Mouse (Mus musculus): ENCODE results near the gene Krt13.

Gene Krt13

DNA sequence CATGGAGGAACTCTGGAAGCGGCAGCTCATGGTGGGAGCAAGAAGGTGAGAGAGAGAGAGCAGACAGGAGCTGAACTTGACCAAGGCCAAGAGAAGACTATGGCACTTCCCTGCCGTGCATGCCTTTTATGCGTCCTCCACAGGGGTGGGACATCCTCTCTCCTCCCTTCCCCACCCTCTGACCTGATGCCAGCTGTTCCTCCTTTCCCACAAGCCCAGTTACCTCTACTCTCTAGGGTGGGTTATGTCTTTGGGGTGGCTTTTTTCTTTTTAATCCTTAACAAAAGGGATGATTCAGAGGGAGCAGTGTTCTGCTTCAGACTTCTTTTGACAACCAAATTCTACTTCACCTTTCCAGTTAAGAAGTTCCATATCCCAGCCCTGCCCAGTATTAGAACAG lies at the start of gene Krt13:
TSS of gene Krt13 (minus strand) at position 101 of the 400 bp plus-strand sequence.
- no peak for DNase-seq

DNA sequence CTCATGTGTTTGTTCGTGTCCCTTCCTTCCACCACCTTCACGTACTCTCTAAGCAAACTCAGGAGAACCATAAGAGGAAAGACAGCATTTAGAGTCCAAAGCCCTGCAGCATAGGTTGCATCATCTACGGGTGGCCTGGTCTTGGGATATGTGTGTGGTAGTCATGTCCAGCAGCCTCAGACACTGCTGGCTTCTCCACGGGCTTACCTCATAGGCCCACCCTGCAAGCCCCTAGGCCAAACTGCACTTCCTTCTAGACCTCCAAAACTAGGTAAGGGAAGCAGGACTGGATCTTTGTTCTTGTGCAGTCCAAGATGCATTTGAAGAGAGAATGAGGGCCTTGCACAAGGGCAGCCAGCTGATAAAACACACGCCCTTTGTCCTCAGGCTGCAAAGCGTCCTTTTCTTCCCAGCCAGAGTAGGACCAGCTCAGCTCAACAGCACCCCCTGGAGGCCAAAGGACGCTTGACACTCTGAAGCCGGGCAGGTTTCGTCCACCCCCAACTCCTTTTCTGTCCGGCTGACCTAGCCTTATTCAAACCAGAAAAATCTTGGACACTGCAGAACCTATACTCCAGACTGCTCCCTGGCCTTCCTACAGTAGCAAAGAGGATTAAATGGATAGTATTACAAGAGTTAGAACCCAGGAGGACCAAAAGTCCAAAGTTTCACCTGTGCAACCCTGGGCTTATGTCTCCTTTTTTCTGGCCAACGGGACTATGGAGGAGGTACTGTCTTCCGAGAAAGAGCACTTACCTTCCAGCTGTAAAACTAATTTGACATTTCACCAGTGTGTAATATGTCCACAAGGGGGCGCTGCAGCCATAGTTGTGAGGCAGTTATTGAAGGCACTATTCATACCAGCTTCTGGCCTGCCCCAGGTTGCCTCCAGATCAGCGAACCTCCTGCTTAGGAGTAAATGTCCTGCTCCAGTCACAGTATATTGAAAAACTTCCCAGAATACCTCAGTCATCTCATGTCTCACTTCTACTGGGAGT lies 47.7 kb upstream of the Krt13 start:
- peak; percentile 4 for DNase-seq

DNA sequence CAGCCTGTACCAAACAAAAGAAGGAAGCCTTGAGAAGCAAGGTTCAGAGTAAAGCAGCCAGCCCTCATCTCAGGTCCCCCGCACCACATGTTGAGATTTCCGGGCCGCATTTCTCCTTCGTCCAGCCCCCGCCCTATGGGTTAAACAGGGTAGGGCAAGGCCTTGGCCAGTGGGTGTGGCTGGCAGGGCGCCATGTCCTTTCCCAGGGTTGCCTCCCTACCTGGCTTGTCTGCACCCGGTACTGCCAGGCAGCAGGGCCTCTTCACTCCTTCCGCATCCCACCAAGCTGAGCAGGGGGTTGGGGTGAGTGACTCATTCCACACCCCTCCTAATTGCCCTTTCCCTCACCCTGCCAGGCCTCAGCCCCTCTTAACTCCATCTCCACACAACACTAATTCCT lies 46.7 kb upstream of the Krt13 start:
- DNase-seq = no peak

DNA sequence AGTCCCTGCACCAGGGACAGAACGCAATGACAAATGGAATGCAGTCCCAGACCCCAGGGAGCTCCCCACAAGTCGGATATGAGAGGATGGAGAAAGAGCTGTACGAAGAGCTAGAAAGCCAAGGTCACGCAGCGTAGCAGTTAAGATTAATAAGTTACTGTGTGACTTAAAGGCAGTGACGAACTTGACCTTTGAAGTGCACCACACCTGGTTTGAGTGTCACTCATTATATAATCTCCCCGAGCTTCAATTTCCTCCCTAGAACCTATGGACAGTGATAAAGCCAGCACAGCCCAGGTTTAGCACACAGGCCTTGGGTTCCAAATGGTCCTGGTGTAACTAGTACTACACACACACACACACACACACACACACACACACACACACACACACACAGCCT lies 43.0 kb upstream of the Krt13 start:
- DNase-seq = no peak

DNA sequence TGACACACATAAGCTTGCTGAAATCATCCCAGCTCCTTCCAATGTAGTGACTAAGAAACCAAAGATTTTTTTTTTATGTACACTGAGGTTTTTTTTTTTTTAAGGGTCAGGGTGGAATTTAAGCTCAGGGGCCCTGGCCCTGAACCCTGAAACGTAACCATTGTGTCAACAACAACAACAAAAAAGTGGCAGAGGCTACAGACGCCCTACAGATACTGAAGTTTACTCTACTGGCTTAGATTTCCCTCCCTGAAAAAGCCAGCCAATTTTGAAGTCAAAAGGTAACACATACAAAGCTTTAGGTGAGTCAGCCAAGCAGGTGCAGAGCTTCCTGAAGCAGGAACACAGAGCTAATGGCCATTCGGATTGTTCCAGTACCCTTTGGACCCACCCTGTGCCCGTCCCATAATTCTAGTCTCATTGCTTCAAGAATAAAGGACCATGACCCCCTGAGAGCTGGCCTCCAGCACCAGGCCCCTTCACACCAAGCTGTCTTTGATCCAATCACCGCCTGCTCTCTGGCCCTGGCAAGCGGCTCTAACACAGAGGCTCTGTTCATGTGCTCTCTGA lies 36.6 kb upstream of the Krt13 start:
- no peak for DNase-seq

DNA sequence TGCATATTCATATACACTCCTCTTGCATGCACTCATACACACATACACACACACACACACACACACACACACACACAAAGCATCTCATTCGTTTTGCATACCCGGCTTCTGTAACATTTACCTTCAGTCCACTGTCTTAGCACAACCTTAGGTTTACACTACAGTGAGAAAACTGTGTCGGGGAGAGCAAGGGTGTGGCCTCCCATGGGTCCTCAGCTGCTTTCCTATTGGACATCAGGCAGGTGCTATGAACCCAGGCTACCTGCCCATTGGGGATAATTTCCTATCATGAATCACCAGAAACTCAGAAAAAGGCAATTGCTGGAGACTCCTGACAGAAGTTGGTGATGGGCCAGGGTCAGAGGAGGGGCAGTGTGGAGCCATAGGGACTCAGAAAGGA lies 36.0 kb upstream of the Krt13 start:
- DNase-seq = no peak

DNA sequence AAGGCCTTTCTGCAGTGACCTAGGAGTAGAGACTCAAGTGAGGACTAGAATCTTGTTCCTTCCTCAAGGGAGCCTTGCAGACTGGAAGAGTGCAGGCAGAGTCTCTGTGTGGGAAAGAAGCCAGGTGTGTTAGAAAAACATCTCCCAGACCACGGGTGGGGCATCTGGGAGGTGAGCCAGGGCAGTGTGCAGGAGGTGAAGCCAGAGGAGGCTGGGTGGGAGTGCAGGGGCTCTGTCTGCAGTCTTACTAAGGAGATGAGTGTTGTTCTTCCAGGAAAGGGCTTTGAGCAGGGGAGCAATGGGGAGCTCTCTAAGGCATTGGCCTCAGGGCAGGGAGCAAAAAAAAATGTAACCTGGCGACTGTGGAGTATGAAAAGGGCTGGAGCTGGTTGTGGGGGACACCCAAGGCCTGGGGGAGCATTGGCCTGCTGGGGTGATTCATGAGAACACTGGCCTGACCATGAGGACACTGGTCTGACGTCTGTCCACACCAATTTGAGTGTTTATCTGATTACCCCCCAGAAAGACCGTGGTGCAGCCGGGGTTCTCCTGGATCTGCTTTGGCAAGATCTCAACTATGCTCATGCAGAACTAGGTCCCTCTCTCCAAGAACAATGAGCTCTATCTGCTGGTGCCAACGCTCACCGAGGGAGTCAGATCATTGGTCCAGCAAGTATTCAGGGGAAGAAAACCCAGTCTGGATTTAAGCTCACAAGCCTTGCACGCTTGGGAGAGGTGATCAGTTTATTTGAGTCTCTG lies 34.3 kb upstream of the Krt13 start:
- DNase-seq = no peak

DNA sequence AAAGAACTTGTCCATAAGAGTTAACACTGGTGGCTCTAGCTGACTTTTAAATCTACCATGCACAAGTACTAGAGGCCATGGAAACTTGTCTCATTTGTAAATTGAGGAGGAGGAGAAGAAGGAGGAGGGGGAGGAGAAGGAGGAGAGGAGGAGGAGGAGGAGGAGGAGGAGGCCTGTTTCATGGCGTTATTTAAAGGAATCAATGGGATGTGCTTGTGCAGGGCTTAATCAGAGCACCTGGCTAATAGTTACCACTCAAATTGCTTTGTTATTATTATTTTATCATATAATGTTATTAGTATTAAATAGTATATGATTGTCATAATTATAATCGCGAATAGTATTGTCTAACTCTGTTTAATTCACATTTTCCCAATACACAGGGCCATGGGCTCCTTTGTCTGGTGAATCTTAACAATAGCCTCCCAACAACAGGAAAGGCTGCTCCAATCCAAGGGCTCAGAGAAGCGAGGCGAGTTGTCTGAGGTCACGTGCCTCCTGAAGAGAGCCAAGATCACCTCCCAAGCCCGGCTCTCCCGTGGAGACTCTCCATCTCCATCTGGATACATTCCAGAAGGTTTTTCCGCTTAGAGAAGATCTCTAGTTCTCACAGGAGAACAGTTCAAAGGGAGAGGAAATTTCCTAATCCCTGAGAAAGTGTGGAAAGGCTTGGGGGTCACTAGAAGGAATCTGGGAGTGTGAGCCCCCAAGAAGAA lies 27.4 kb upstream of the Krt13 start, which contains the start of gene Krt19:
TSS of gene Krt19 (minus strand) at position 51 of the 716 bp plus-strand sequence.
- DNase-seq = no peak

DNA sequence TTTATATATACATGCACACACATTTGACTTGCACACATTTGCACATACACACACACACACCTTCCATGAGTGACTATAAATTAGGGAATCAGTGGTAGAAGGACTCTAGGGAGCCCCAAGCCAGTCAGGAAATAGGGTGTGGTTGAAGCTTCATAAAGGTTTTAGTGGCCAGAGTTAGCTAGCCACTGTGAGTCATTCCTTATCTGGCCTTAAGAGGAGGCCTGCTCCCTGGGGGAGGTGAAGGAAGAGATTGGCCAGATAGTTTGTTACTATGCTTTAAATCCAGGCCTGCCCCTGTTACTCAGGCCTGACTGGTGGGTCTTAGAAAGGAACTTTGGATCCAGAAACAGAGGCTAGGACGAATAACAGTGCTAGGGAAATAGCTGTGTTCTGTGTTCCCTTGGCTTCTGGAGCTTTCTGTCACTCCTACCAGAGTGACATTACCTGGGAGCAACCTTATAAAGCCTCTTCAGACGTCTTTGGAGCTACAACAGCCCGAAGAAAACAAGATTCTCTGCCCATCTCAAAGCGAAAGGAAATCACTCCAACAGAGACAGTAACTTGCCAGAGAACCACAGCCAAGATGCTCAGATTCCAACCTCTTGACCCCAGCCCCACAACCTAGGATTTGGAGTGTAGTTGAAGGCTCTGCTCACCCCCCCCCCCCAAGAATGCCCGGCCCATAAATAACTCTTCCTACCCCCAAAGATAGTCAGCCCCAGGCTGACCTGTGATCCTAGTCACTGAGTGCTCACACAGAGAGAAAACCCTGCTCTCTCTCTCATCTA lies 26.4 kb upstream of the Krt13 start:
- DNase-seq = no peak

DNA sequence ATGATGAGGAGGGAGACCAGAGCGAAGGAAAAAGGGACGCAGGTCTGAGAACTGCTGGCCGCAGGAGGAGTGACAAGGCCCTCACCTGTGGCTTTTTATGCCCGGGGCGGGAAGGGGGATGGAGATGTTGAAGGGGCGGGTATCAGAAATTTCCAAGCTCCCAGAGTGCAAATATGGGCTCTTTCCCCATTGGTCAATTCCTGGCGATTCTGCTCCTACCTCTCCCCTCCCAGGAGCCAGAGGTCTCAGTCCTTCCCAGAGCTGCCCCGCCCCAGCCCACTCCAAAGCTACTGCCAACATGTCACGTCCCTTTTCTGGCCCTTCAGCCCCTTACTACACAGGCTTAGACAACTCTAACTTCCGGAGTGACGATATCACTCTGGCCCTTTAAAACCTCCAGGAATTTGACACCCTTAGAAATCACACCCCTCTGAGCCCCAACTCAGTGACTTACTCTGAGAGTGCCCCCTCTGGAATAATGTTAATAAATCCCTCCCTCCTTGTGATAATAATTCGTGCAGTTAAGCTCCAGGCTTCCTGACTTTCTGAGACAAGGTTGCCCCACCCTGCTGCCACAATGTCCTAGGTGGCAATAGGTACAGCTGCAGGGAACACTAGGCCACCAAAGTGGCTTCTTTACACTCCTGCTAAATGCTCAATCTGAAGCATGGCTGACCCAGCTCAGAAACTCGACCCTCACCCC lies 24.6 kb upstream of the Krt13 start:
- no peak for DNase-seq

DNA sequence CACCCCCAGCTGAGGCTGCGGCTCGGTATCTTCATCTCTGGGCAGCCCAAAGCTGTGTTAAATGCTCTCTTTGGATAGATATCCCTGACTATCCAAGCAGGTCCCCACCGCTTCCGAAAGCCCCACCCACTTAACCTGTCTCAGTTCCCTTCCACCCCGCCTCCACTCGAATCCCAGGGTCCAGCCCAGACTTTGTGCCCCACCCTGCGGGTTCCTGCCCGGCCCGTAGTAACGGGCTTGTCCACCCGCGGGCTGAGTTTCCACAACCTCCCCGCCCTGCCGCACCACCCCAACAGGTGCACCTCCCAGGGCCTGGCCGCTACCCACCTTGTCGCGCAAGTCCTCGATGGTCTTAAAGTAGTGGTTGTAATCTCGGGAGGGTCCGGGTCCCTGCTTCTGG lies 23.7 kb upstream of the Krt13 start:
- no peak for DNase-seq

DNA sequence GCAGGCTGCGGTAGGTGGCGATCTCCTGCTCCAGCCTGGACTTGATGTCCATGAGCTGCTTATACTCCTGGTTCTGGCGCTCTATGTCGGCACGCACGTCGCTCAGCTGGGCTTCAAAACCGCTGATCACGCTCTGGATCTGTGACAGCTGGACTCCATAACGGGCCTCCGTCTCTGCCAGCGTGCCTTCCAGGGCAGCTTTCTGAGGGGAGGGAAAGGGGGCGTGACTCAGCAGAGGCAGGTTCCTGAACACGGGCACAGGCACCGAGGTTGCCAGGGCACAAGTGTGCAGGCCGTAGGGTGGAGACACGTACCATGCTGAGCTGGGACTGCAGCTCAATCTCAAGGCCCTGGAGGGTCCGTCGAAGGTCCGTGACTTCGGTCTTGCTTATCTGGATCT lies 19.6 kb upstream of the Krt13 start:
- DNase-seq = no peak

DNA sequence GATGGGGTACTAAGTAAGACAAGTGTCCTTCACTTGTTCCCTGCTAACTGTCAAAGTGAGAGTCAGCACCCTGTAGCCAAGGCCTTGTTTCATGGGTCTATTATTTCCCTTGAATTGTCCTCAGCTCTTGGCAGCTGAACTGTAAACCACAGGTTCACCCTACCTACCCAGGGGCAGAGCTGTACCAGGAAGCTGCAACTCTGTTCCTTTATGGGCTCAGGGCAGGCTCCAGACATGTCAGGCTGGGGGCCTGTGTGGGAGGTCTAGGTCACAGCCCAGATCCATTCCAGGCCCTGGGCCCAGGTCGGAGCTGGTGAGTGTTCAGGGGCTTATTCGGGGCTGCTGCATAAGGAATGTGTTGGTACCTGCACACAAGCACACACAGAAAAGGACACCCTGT lies 18.0 kb upstream of the Krt13 start:
- no peak for DNase-seq

DNA sequence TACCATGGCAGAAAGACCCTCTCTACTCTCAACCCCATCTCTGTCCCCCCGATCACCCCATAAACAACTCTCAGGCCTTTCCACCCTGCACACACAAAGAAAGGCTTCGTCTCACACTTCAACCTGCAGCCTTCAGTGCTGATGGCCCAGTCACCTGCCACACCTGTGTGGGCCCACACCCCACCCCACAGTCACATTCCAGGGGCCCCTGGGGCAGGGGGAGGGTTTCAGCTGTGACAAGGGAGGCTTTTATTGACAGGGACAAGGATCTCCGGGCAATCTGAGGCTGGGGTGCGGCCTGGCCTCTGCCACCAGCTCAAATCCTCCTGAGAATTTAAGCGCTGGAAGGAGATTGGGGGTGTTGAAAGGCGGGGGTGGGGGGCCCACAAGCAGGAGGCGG lies 17.4 kb upstream of the Krt13 start:
- no peak for DNase-seq

DNA sequence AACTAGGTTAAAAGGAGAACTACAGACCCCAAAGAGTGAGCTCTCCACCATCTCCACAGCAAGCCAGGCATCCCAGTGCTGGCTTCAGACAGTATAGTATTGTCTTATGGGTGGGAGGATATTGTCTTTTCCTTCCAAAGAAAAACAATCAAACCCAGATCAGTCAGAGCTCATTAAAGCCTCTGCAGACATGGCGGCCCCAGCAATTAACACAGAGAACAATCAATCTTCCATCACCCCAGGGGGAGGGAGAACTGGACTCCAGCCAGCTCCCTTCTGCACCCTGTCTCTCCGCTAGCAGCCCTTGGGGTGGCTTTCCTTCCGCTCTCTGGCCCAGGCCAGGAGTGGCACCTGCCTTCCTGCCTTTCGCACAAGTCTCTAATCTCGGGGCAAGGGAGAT lies 16.3 kb upstream of the Krt13 start:
- no peak for DNase-seq

DNA sequence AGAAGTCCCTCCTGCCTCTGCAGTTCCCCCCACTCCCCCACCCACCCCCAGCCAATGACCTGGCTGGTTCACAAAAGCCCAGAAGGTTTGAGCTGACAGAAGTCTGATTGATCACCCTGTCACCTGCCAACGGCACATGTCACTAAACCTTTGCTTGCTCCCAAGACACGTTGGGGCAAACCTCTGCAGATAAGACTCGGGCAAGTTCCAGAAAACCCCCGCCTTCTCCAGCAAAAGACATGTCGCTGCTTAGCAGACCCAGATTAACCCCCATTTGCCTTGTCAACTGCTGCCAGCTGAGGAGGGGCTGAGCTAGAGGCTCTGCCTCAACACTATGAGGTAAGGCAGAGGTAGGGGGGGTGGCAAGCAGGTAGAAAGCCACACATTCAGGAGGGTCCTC lies 15.2 kb upstream of the Krt13 start:
- DNase-seq = no peak

DNA sequence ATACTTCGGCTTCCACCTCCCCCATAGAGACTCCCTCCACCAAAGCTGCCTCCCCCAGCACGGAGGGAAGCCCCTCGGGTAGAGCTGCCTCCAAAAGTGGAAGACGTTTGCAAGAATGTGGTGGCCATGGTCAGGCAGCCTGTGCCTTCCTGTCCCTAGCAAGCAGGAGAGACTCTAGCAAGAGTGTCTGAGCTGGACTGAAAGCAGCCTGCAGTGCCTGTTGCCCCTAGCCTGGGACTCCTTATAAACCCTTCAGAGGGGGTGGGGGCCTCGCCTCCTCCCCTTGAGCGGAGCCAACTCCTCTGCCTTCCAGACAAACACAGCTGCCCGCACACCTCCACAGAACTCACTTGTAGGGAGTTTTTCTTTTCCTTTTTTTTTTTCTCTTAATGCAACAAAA lies 14.4 kb upstream of the Krt13 start, which contains the start of gene Krt15:
TSS of gene Krt15 (minus strand) at position 198 of the 400 bp plus-strand sequence.
- no peak for DNase-seq

DNA sequence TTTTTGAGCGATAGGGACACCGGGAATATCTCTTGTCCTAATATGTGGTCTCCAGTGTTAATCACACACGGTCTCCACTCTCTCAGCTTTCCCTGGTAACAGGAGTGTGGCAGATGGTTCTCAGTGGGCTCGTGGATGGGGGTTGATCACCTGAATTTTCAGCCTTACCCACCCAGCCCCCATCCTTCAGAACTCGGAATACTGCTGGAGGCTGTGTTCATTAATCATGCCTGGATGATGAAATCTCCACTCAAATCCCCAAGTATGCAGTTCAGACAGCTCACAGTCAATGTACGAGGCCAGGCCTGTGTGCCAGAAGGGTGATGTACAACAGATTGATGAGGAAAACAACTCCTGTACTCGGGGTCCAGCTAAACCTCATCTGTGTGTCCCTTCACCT lies 3.5 kb upstream of the Krt13 start:
- DNase-seq = no peak

DNA sequence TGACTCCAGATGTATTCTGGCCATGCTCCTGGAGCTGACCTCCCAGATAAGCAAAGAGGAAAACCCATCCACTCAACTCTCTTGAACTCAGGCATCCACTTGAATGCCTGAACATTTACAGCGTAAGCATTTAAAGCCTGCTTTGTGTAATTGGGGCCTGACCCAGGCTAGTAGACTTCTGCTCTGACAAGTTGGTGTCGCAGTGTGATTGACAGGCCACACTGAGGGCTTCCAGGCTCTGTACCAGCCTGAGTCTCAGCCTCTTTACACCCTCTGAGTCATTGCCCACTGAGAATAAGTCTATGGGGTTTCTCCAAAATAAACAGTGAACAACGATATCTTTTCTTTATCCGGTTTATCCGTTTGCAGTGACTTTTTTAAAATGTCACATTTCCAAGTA lies 1.0 kb downstream of the Krt13 start:
- no peak for DNase-seq

DNA sequence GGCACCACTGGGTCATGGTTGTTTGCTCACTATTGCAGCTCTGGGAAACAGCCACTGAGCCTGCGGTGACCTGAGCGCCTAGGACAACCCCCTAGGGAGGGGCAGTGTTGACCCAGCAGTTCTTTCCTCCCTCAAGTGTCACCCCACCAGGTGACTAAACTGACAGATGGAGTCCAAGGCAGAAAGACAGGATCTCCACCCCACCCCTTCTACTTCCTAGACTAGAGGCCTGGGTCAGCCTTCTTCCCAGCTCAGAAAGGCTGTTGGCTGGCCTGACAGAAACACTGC lies 7.7 kb downstream of the Krt13 start:
- DNase-seq = no peak

DNA sequence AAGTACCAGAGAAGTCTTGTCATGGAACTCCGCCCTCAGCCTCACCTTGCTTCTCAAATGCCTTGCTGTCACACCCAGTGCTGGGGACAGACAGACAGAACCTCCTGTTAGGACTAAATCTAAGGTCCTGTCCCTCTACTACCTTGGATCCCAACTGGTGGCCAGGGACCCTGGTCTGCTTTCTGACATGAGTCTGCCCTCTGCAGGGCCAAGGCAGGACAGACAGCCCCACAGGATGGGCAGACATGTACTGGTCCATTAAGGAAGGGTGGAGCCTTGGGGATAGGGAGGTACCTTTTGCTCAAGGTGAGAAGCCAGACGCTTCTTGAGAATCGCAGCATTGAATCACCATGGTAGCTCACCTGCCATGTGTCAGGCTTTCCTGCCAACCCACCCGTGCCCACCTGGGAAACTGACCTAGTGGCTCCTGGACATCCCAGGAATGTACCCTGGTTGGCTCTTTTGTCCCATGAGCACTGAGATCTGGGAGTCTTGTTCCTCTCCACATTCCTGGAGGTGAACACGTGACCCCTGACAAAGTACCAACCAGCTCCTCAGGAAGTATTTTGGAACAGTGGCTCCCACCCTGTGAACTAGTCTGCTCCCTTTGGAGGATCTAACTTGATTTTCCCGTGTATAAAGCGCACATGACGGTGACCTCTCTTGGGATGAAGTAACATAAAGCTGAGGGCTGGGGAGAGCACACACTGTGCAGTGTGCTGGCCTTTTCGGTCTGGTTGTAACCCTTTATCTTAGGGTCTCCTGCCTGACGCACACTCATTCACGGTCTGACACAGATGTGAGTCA lies 8.2 kb downstream of the Krt13 start:
- DNase-seq = no peak

Data from cerebellum, adult 11-12 months (tissue).